Mouse (Mus musculus) neural tube, embryonic 12.5 days (tissue): Measurements from ENCODE around the gene Gkn1. TPM values are rescaled to one million over a fixed set of nuclear protein-coding genes. Genes with fewer than 3 reads are reported as not detected.

Source experiments
- ATAC-seq: fragments of 200-750 bp; cut with Nextera tagmentation; 2 replicates; pipeline ENCODE4 v1.8.0; 2017; ENCODE audit warnings: low read depth, mild to moderate bottlenecking, moderate TSS enrichment, moderate library complexity; ENCODE audit not compliant: low FRiP score
- H3K27ac ChIP-seq: fragments of 300-500 bp; sonication (generic); 2 replicates; pipeline ENCODE4 v1.5.1; 2016
- H3K27me3 ChIP-seq: fragments of 300-500 bp; sonication (generic); replicated peaks from 2 replicates; pipeline ENCODE4 v1.6.1; 2016; ENCODE audit warnings: mild to moderate bottlenecking
- H3K36me3 ChIP-seq: fragments of 300-500 bp; sonication (generic); 2 replicates; pipeline ENCODE4 v1.6.1; 2016; ENCODE audit warnings: mild to moderate bottlenecking
- H3K4me1 ChIP-seq: fragments of 300-500 bp; sonication (generic); 2 replicates; pipeline ENCODE4 v1.6.1; 2016
- H3K4me2 ChIP-seq: fragments of 300-500 bp; sonication (generic); replicated peaks from 2 replicates; pipeline ENCODE4 v1.6.1; 2016; ENCODE audit warnings: mild to moderate bottlenecking
- H3K4me3 ChIP-seq: fragments of 300-500 bp; sonication (generic); 2 replicates; pipeline ENCODE4 v1.5.1; 2016
- H3K9ac ChIP-seq: fragments of 300-500 bp; sonication (generic); 2 replicates; pipeline ENCODE4 v1.6.1; 2016; ENCODE audit warnings: mild to moderate bottlenecking
- H3K9me3 ChIP-seq: fragments of 300-500 bp; sonication (generic); 2 replicates; pipeline ENCODE4 v1.6.1; 2016; ENCODE audit warnings: mild to moderate bottlenecking
- WGBS: fragments of 180-500 bp; shearing (Covaris S2); methylation state at CpG from one replicate; pipeline ENCODE4 v1.1.7; 2016; 5-methylcytosine and 5-hydroxymethylcytosine counted together
- polyA plus RNA-seq: library from polyadenylated mRNA; unstranded; fragments of >200 nt; fragmentation: Nextera tagmentation; extraction: Ambion mirVana; gene quantifications from 2 replicates; pipeline ENCODE4 v1.2.1, GENCODE M21; 2016

Gkn1 gene
- not detected in 2 replicates for polyA plus RNA-seq

DNA sequence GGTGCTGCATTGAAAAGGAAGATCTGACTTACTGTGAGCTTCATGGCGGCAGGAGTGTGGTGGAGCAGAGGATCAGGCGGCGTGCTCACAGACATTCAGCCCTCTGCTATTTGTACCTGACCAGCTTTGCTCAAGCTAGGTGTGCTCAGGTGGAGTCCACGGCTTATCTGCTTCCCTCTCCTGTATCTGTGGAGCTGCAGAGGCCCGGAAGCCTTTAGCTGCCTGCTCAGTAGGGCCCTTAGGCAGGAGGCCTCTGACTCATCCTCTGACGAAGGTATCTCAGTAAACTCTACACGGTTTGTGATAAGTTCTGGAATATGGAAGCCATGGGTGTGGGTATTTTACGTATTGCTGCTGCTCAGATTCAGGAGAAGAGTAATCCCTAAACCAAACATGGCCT, at the start of gene Gkn1:
Gkn1 (minus strand) TSS at position 114 of the 400 bp plus-strand sequence.
- H3K4me1 ChIP-seq: no peaks in the 10 kb centered on the region
- no peaks in the 10 kb centered on the region for H3K27me3 ChIP-seq
- H3K9me3 ChIP-seq: no peaks in the 10 kb centered on the region
- H3K4me3 ChIP-seq: no peak within 1 kb of the TSS
- H3K4me2 ChIP-seq: no peak within 1 kb of the TSS
- ATAC-seq: no peak
- no peak within 1 kb of the TSS for H3K27ac ChIP-seq
- WGBS: 88% methylated on average over 8 of the region's 8 CpGs
- H3K36me3 ChIP-seq: no peaks in the 10 kb centered on the region
- no peak within 1 kb of the TSS for H3K9ac ChIP-seq

DNA sequence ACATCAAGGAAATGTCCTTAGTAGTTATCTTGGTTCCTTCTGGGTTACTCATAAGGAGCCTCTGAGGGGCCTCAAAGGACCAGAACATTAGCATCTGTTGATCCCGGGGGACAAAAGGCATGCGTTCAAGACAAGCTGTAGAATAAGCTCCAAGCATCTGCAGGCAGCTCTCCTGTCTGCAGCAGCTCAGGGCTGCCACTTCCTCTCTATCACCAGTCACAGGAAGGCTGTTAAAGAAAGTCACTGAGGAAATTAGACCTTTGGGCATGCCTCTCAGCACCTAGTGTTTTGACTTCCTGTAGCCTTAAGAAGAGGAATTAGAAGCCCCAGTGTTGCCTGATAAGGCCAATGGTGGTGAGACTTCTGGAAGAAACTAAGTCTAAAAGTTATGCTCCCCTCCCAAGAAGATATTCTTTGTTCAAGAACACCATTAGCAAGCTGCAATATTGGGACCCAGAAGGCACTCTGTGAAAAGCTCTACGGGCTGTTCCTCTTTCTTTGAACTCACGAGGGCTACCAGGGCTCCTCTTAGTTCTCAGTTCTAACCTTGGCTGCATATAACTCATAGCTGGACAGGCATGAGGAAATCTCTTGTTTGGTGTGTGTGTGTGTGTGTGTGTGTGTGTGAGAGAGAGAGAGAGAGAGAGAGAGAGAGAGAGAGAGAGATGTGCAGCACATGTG, 49.3 kb upstream of the Gkn1 start:
- 63% methylated on average over 4 of the region's 4 CpGs for WGBS
- Histone ChIP-seq H3K9ac (no peak overlapping the region), H3K4me2 (no peak overlapping the region), H3K9me3 (no peaks in the 10 kb centered on the region), H3K27ac (no peak overlapping the region), H3K4me3 (no peak overlapping the region), H3K4me1 (no peaks in the 10 kb centered on the region), H3K36me3 (no peaks in the 10 kb centered on the region), H3K27me3 (no peaks in the 10 kb centered on the region)
- no peak for ATAC-seq

DNA sequence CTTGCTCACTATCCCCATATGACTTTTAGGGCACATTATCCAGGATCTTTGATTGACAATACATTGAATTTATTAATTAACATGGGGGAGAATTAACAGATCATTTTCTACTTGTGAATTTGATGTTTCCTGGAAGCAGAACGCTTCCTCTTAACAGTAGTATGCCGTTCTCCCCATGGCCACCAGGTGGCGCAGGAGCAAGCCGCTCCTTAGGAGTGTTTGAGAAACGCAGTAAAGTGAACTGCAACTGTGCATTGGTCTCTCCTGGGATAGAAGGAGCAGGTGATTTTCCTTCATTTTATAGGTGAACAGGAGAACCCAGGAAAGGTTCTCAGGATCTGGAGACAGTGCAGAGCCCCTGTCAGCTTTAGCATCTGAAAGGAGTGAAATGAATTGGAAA, 48.4 kb upstream of the Gkn1 start:
- no peak overlapping the region for H3K27ac ChIP-seq
- H3K4me3 ChIP-seq: no peak overlapping the region
- no peaks in the 10 kb centered on the region for H3K9me3 ChIP-seq
- no peak for ATAC-seq
- no peaks in the 10 kb centered on the region for H3K4me1 ChIP-seq
- no peak overlapping the region for H3K9ac ChIP-seq
- no peak overlapping the region for H3K4me2 ChIP-seq
- H3K27me3 ChIP-seq: no peaks in the 10 kb centered on the region
- H3K36me3 ChIP-seq: no peaks in the 10 kb centered on the region
- WGBS: 1% methylated on average over 5 of the region's 5 CpGs

DNA sequence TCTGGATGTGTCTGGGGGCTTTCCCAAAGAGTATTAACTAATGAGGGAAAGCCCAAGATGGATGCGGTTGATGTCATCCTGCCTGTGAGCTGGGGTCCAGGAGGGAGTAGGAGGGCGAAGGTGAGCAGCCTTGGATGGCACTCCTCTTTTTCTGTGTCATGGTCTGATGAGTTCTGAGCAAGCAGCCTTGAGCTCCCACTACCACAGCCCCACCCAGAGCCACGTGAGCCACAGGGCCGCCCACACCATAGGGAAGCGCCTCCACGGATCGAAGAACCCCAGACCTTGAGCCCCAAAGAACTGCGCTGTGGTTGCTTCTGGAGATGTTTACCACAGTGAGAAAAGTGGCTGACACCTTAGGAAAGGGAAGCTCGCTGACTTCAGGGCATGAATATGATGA, 44.0 kb upstream of the Gkn1 start:
- Histone ChIP-seq H3K27me3 (no peaks in the 10 kb centered on the region), H3K4me3 (no peak overlapping the region), H3K36me3 (no peaks in the 10 kb centered on the region), H3K4me1 (no peaks in the 10 kb centered on the region), H3K9ac (no peak overlapping the region), H3K27ac (no peak overlapping the region), H3K9me3 (no peaks in the 10 kb centered on the region), H3K4me2 (no peak overlapping the region)
- 88% methylated on average over 9 of the region's 9 CpGs for WGBS
- no peak for ATAC-seq

DNA sequence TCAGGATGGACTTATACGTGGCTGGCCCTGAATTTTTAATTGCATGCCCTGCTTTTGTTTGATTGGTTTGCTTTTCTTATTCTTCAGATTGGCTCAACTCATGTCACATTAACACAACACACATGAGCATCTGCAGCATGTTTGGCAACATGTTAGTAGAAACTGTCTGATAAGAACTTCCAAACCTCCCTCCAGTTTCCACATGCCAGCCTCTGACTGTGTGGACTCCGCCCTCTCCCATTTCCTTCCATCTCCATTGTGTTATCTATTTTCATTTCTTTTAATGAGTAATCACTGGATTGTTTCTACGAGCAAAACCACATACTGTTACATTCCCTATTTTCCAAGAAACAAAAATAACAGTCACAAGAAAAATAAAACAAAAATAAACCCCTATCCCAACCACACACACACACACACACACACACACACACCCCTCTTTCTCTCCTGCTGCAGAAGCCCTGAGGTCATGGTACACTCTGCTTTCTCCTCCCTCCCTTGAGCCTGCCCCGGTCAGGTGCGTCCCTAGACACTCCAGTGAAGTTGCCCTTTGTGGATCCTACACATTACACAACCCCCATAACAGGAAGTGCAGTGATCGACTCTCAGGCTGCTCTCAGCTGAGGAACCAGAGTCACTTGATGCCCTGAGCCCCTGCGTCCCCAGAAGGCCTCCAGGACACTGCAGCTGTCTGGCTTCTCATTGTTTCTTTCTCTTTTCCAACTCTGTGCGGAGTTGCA, 42.9 kb upstream of the Gkn1 start:
- Histone ChIP-seq H3K4me1 (peaks cover 4% of the 10 kb centered on the region; the same call in 1 of the 2 replicates), H3K27ac (no peak overlapping the region), H3K9ac (no peak overlapping the region), H3K4me3 (no peak overlapping the region), H3K4me2 (no peak overlapping the region), H3K27me3 (no peaks in the 10 kb centered on the region), H3K9me3 (no peaks in the 10 kb centered on the region), H3K36me3 (no peaks in the 10 kb centered on the region)
- no peak for ATAC-seq
- 79% methylated on average over 8 of the region's 8 CpGs for WGBS

DNA sequence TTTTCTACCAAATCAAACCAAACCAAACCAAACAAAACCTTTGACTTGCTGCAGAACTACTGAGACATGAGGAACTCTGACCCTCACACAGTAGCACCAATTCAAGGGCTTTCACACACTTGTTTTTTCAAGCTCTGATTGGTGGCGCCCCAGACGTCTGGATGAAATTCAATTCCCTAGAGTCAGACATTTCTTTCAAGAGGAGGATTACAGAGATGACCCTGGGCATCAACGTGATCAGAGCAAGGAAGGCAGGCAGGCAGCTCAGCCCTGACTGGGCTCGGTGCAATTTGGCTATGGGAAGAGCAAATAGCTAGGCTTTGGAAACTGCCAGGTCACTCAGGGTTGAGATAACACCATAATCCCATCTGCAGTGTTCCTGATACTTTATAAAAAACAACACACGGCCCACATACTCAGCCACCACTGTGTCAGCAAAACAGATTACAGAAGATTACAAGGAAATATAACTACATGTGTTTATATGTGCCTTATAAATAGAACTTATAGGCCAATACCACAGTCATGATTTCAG, 38.8 kb upstream of the Gkn1 start:
- no peak overlapping the region for H3K4me3 ChIP-seq
- H3K27me3 ChIP-seq: no peaks in the 10 kb centered on the region
- no peak overlapping the region for H3K4me2 ChIP-seq
- peaks cover 4% of the 10 kb centered on the region; the same call in 1 of the 2 replicates for H3K4me1 ChIP-seq
- no peaks in the 10 kb centered on the region for H3K9me3 ChIP-seq
- H3K36me3 ChIP-seq: no peaks in the 10 kb centered on the region
- H3K9ac ChIP-seq: no peak overlapping the region
- WGBS: 51% methylated on average over 5 of the region's 5 CpGs
- no peak for ATAC-seq
- no peak overlapping the region for H3K27ac ChIP-seq

DNA sequence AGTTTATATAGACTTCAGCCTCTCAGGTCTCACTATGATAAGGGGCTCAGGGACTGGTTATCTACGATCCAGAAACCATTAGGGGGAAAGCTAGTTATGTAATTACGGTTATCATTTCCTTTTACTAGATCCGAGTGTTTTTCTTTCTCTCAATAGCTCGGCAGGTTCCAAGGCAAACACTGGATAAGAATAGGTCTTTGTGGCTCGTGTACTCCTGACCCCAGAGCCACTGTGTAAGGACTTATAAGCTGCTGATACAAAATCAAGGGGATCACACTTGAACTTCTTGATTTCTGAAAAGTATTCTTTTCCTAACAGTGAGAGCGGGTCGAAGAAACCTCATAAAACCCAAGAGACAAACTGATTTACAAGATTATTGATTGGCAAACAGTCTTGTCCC, 38.1 kb upstream of the Gkn1 start, which contains the start of gene Gkn3:
Gkn3 (minus strand) TSS at position 59 of the 400 bp plus-strand sequence.
- Histone ChIP-seq H3K36me3 (no peaks in the 10 kb centered on the region), H3K27me3 (no peaks in the 10 kb centered on the region), H3K4me2 (no peak within 1 kb of the TSS), H3K4me1 (peaks cover 4% of the 10 kb centered on the region; the same call in 1 of the 2 replicates), H3K4me3 (no peak within 1 kb of the TSS), H3K9ac (no peak within 1 kb of the TSS), H3K9me3 (no peaks in the 10 kb centered on the region), H3K27ac (no peak within 1 kb of the TSS)
- WGBS: 68% methylated on average over 7 of the region's 7 CpGs
- ATAC-seq: no peak

DNA sequence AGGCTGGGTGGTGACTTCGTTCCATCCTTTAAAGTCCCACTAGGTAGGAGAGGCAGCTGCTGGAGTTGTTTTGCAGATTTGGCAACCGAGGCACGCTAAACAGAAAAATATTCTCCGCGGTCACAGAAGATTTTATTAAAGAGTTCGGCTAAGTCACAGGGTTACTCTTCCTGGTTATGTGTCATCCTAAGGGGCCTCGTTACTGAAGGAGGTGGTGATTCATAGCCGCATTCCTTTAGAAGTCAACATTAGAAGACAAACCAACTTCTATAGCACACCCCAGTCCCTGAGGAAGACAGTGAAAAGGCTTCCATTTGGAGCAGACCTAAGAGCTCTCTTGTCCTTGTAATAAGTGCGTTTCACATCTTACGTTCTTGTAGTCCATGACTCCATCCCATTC, 35.9 kb upstream of the Gkn1 start:
- Histone ChIP-seq H3K36me3 (no peaks in the 10 kb centered on the region), H3K9ac (no peak overlapping the region), H3K4me2 (no peak overlapping the region), H3K27ac (no peak overlapping the region), H3K4me3 (no peak overlapping the region), H3K9me3 (no peaks in the 10 kb centered on the region), H3K4me1 (peaks cover 4% of the 10 kb centered on the region; the same call in 1 of the 2 replicates), H3K27me3 (peaks cover 4% of the 10 kb centered on the region; the same call in 1 of the 2 replicates)
- no peak for ATAC-seq
- 86% methylated on average over 10 of the region's 10 CpGs for WGBS

DNA sequence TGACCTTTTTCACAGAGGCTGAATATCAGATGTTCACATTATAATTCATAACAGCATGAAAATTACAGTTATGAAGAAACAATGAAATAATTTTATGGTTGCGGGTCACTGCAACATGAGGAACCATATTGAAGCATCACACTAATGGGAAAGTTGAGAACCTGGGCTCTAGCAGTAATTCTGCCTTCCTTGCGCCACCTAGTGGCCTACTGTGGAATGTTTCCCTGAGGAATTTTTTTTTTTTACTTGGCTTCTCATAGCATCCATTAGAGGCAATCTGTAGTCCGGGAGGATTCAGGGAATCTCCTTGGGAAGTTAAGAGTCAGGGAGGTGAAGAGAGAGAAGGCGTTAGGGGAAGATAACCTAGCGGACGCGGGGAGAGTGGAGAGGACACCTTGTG, 35.5 kb upstream of the Gkn1 start:
- Histone ChIP-seq H3K9me3 (no peaks in the 10 kb centered on the region), H3K36me3 (no peaks in the 10 kb centered on the region), H3K4me3 (no peak overlapping the region), H3K9ac (no peak overlapping the region), H3K4me1 (peaks cover 4% of the 10 kb centered on the region; the same call in 1 of the 2 replicates), H3K27me3 (peaks cover 4% of the 10 kb centered on the region; the same call in 1 of the 2 replicates), H3K27ac (no peak overlapping the region), H3K4me2 (no peak overlapping the region)
- ATAC-seq: no peak
- WGBS: 13% methylated on average over 7 of the region's 7 CpGs

DNA sequence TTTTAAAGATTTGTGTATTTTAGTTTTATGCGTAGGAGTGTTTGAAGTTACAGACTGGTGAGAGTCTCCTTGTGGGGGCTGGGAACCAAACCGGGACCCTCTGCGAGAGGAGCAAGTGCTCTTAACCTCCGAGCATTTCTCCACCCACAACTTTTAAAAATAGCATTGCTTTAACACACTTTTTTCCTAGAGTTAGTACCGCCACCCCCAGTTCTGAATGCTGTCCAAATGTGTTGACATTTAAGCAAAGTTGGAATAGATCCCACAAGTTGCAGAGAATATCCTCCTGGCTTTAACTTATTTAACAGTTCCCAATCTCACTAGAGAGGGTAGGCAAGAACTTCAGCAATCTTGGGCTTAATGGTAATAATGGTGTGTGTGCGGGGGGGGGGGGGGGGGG, 34.0 kb upstream of the Gkn1 start:
- no peak overlapping the region for H3K4me2 ChIP-seq
- H3K36me3 ChIP-seq: no peaks in the 10 kb centered on the region
- H3K4me3 ChIP-seq: no peak overlapping the region
- H3K9ac ChIP-seq: no peak overlapping the region
- H3K4me1 ChIP-seq: peaks cover 4% of the 10 kb centered on the region; the same call in 1 of the 2 replicates
- H3K27me3 ChIP-seq: peaks cover 4% of the 10 kb centered on the region; the same call in 1 of the 2 replicates
- 65% methylated on average over 5 of the region's 6 CpGs for WGBS
- no peak for ATAC-seq
- H3K9me3 ChIP-seq: no peaks in the 10 kb centered on the region
- H3K27ac ChIP-seq: no peak overlapping the region

DNA sequence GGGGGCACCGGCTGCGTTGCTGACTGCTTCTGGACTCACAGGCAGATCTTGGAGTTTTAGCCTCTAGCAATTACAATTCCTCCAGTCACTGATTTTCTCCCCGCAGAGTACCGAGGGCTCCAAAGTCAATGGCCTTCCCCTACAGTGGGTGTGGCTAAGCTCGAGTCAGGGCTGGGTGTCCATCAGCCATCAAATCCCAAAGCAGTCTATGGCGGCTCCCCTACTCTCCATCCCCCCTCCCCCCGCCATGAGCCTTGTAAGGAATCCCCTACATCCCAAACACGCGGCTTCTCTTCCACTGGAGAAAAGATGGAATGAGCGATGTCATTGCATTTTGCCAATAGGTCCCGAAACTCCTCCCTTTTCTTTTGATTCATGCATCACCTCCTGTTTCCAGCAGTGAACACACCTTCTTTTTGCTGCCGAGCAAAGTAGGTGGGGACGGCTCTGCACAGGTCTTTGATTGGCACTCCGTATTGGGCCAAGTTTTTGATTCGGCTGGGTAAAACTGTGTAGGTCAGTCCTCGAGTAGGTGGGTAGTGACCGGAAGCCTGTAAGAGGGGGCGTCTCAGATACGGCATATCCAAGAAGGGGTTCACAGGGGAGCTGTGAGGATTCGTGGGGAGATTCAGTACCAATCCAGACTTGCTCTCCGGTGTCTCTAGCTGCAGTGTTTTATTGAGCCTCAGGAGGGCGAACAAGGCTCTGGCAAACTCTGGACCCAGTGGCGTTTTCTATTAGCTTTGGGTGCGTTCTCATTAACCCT, 33.4 kb upstream of the Gkn1 start:
- 20% methylated on average over 24 of the region's 24 CpGs for WGBS
- no peak overlapping the region for H3K9ac ChIP-seq
- H3K4me3 ChIP-seq: peak overlapping the region; percentile 12; the same call in 1 of the 2 replicates

DNA sequence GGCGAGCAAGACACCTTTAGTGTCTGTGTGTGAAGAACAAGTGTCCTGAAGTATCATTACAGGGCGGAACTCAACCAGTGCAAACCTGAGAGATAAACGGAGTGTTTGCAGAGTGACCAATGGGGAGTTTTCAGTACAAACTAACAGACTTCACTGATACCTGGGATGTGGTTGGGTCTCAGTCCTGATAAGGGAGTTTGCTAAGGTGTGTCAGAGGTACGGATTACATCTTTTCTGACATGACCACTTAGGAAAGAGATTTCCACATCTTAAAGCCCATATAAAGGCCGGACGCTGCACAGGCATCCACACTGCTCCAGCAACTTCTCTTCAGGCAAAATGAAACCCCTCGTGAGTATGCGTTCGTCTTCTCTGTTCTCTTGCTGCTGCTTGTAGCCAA, 22.3 kb upstream of the Gkn1 start, which contains the start of gene Gkn2:
Gkn2 (plus strand) TSS at position 301 of the 400 bp plus-strand sequence.
- Histone ChIP-seq H3K4me1 (no peaks in the 10 kb centered on the region), H3K36me3 (no peaks in the 10 kb centered on the region), H3K9ac (no peak within 1 kb of the TSS), H3K27me3 (no peaks in the 10 kb centered on the region), H3K27ac (no peak within 1 kb of the TSS), H3K4me3 (no peak within 1 kb of the TSS), H3K9me3 (no peaks in the 10 kb centered on the region), H3K4me2 (no peak within 1 kb of the TSS)
- no peak for ATAC-seq
- 90% methylated on average over 9 of the region's 9 CpGs for WGBS

More for the DNA sequence above, 33.4 kb upstream of the Gkn1 start:
- no peaks in the 10 kb centered on the region for H3K36me3 ChIP-seq
- no peaks in the 10 kb centered on the region for H3K4me1 ChIP-seq
- peak overlapping the region; percentile 52 for H3K4me2 ChIP-seq
- peaks cover 4% of the 10 kb centered on the region; the same call in 1 of the 2 replicates for H3K27me3 ChIP-seq
- H3K9me3 ChIP-seq: no peaks in the 10 kb centered on the region
- no peak overlapping the region for H3K27ac ChIP-seq
- no peak for ATAC-seq
